Mouse (Mus musculus): ENCODE data around the gene Aqr. TPM values are rescaled to one million over a fixed set of nuclear protein-coding genes. Genes with fewer than 3 reads are reported as not detected.

Aqr gene
- polyA plus RNA-seq (2012; rRNA removed), result 15.8 and 17.8 TPM in 2 replicates

GRCm38 (mm10) chr2:114186924-114187323 is at the start of gene Aqr:
Gene Aqr, minus strand, starts transcription at chr2:114187024.

GRCm38 (mm10) chr2:114200932-114201559 is 14.2 kb upstream of the Aqr start, which contains the start of gene Zfp770:
Gene Zfp770, minus strand, starts transcription at chr2:114201469.

GRCm38 (mm10) chr2:114052696-114053598 is 133.9 kb downstream of the Aqr start, which contains the start of gene Actc1:
Gene Actc1, minus strand, starts transcription at chr2:114053548.

Other genes with a start within 250 kb of the Aqr start
- gene Gjd2, start 173.4 kb downstream of the Aqr start, polyA plus RNA-seq (2012; rRNA removed), result 0.01 TPM in 1 of 2 replicates, not detected in the other
- gene Actc1, start 133.5 kb downstream of the Aqr start, polyA plus RNA-seq (2012; rRNA removed), result 1.6 and 32.2 TPM in 2 replicates
- gene Zfp770, start 14.4 kb upstream of the Aqr start, polyA plus RNA-seq (2012; rRNA removed), result 2.7 and 3.2 TPM in 2 replicates